ENCODE assay signal across 8 mouse cellular contexts in genomic region chr1:63113274-63114135, GRCm38 (mm10). TPM values are rescaled to one million over a fixed set of nuclear protein-coding genes. Genes with fewer than 3 reads are reported as not detected.
DNase-seq lines count a peak whose midpoint lies in the region; ATAC-seq and TF ChIP-seq lines count a peak whose summit lies in the region.

No protein-coding gene starts in this region.

- no peak for TF ChIP-seq CTCF in heart, adult 2 months (IDR thresholded peaks at IDR 0.05)

- peak overlapping the region; percentile 99 for H3K27ac ChIP-seq in heart, adult 2 months
- H3K27ac ChIP-seq in liver, embryonic 12.5 days, result peak overlapping the region; percentile 98

- peak; percentile 9; the same call in 1 of the 2 replicates for ATAC-seq in frontal cortex, adult (ENCODE audit: low TSS enrichment)
- ATAC-seq in liver, embryonic 12.5 days, result peak; percentile 75

- H3K4me2 ChIP-seq in liver, embryonic 12.5 days, result peak overlapping the region; percentile 89

- no peaks in the 10 kb centered on the region for H3K27me3 ChIP-seq in heart, adult 2 months (ENCODE audit: control insufficient read depth, insufficient read depth, low read length)
- no peaks in the 10 kb centered on the region for H3K27me3 ChIP-seq in liver, embryonic 12.5 days (replicated peaks)

- WGBS in heart, adult 2 months, result under 1% methylated on average over 71 of the region's 92 CpGs
- WGBS in liver, embryonic 12.5 days (ENCODE audit: insufficient replicate concordance), result under 1% methylated on average over 49 of the region's 92 CpGs

- H3K4me3 ChIP-seq in heart, adult 2 months, result peak overlapping the region; percentile 98
- H3K4me3 ChIP-seq in liver, embryonic 12.5 days, result peak overlapping the region; percentile 94

- intact Hi-C loops in heart, adult 2 months (cut with DNase I), result loop anchor here (1.0 kb wide), 1 partner anchor 63 kb away; the partner anchor contains the start of genes Eef1b2 and Ndufs1

- TF ChIP-seq POLR2A in heart, adult 2 months (IDR thresholded peaks at IDR 0.05; ENCODE audit: insufficient read depth, low read depth, low read length), result no peak

- H3K4me1 ChIP-seq in heart, adult 2 months (ENCODE audit: control insufficient read depth, insufficient read depth, low read length), result peaks cover 8% of the 10 kb centered on the region
- peaks cover 64% of the 10 kb centered on the region for H3K4me1 ChIP-seq in liver, embryonic 12.5 days

- no peaks in the 10 kb centered on the region for H3K9me3 ChIP-seq in liver, embryonic 12.5 days (replicated peaks)

- DNase-seq in frontal cortex, adult 2 months (ENCODE audit: extremely low spot score in 1 of 2, low spot score in 1 of 2), result no peak
- peak; percentile 54 for DNase-seq in embryo, embryonic 9.5 days (ENCODE audit: extremely low spot score)
- peak; percentile 84 for DNase-seq in heart, adult 2 months
- peak; percentile 32 to 54 for DNase-seq in kidney, adult 8-10 months
- DNase-seq in natural killer cell, adult 2 months (ENCODE audit: low spot score in 2 of 2), result peak; percentile 50 to 62
- DNase-seq in testis, postnatal 10 days (ENCODE audit: low spot score), result peak; percentile 79

- H3K79me2 ChIP-seq in heart, adult 2 months (replicated peaks; ENCODE audit: control insufficient read depth, insufficient read depth, low read length), result peaks cover 8% of the 10 kb centered on the region

- H3K36me3 ChIP-seq in heart, adult 2 months (ENCODE audit: control insufficient read depth, insufficient read depth, low read length), result peaks cover 5% of the 10 kb centered on the region
- H3K36me3 ChIP-seq in liver, embryonic 12.5 days, result peaks cover 19% of the 10 kb centered on the region

- peak overlapping the region; percentile 100 for H3K9ac ChIP-seq in heart, adult 2 months (ENCODE audit: low read depth, low read length)
- peak overlapping the region; percentile 99 for H3K9ac ChIP-seq in liver, embryonic 12.5 days

- no peak for TF ChIP-seq EP300 in heart, adult 2 months (IDR thresholded peaks at IDR 0.05; ENCODE audit: insufficient read depth, low read depth, low read length)

RNA-seq across cellular contexts. Expression of gene Ino80d, which starts 1.0 kb away (rescaled TPM):
- 9.0 and 9.7 TPM in 2 replicates for polyA plus RNA-seq in frontal cortex, adult 2 months (2012; rRNA removed)
- 10 to 100 TPM; 16.6 to 18.4 TPM for total RNA-seq in heart, adult 2 months (2021)
- polyA plus RNA-seq in heart, adult 2 months (2012; rRNA removed), result 6.5 and 9.1 TPM in 2 replicates
- 7.1 and 7.2 TPM in 2 replicates for polyA plus RNA-seq in liver, embryonic 12.5 days (2016; fragmentation: Nextera tagmentation; extraction: Ambion mirVana)

Comparison
In these comparisons a context has a peak if more than half of its experiments do, and no peak if none do; other contexts are left out.
1. DNase-seq: peak in embryo, embryonic 9.5 days (single experiment), heart, adult 2 months (2 of 2), kidney, adult 8-10 months (2 of 2), natural killer cell, adult 2 months (2 of 2) and testis, postnatal 10 days (single experiment); none in frontal cortex, adult 2 months (0 of 2).